Mouse (Mus musculus): ENCODE data around the gene Rfpl4.

DNA sequence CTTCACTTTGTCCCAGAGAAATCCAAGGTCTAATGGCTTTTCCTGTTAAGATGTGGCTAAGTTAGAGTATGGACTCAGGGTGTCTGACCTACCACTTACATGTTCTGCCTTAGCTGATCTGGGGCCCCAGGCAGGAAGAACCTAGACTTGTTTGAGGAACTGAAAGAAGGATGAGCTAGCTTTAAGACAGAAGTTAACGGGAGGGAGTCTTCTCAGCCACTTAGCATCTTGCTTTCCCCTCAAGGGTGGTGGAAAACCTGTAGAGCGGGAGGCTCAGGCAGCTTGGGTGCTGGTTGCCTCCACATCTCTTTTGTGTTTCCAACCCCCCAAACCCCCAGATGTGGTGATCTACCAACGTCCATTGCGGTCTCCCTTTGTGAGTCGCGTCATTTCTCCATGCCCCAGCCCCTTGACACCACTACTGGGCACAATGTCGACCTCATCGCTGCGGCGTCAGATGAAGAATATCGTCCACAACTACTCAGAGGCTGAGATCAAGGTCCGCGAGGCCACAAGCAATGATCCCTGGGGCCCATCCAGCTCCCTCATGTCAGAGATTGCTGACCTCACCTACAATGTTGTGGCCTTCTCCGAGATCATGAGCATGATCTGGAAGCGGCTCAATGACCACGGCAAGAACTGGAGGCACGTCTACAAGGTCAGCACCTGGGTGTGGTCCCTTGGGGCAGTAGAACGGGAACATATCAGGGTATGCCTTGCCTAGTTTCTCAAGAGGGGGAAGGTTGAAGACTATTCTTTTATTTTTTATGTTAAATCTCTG lies 33.2 kb downstream of the Rfpl4 start:
- no peak for TF ChIP-seq CTCF (IDR thresholded peaks at IDR 0.05; ENCODE audit: borderline replicate concordance, extremely low read depth, insufficient read depth, insufficient read length)
- no peak for TF ChIP-seq POLR2A (IDR thresholded peaks at IDR 0.05; ENCODE audit: borderline replicate concordance, extremely low read depth, insufficient read depth, insufficient read length, poor library complexity, severe bottlenecking)
